Mouse (Mus musculus): ENCODE measurements around the gene Hist4h4. TPM values are rescaled to one million over a fixed set of nuclear protein-coding genes. Genes with fewer than 3 reads are reported as not detected.

Hist4h4 gene
- 10 to 100 TPM; 20.5 to 22.3 TPM for total RNA-seq (2021)

GRCm38 (mm10) chr6:136803739-136804633 lies at the start of gene Hist4h4:
TSS of gene Hist4h4 (minus strand) at chr6:136804415.
- peak; percentile 98 to 99 for DNase-seq
- intact Hi-C loops (cut with DNase I): loop anchor here (1.0 to 2.0 kb wide), 2 partner anchors 23 to 53 kb away; partner anchors contain the start of genes Art4 and BC049715

- DNase-seq: no peak
- intact Hi-C loops (cut with DNase I): no loop called here
These were observed 48.5 kb upstream of the Hist4h4 start for GRCm38 (mm10) chr6:136852762-136853161.

GRCm38 (mm10) chr6:136852348-136852747 lies 48.1 kb upstream of the Hist4h4 start:
- no peak for DNase-seq
- intact Hi-C loops (cut with DNase I): no loop called here

GRCm38 (mm10) chr6:136850267-136850666 lies 46.1 kb upstream of the Hist4h4 start:
- no peak for DNase-seq
- intact Hi-C loops (cut with DNase I): no loop called here

- DNase-seq: no peak
- intact Hi-C loops (cut with DNase I): no loop called here
These were observed 44.8 kb upstream of the Hist4h4 start for GRCm38 (mm10) chr6:136848971-136849370.

- DNase-seq: no peak
- intact Hi-C loops (cut with DNase I): no loop called here
These were observed 44.2 kb upstream of the Hist4h4 start for GRCm38 (mm10) chr6:136848399-136848798.

- peak; percentile 47 to 73 for DNase-seq
- intact Hi-C loops (cut with DNase I): no loop called here
These were observed 43.6 kb upstream of the Hist4h4 start for GRCm38 (mm10) chr6:136847790-136848189.

GRCm38 (mm10) chr6:136847267-136847666 lies 43.1 kb upstream of the Hist4h4 start:
- intact Hi-C loops (cut with DNase I): no loop called here

GRCm38 (mm10) chr6:136845706-136846480 lies 41.7 kb upstream of the Hist4h4 start:
- no peak for DNase-seq
- intact Hi-C loops (cut with DNase I): no loop called here

More at GRCm38 (mm10) chr6:136847267-136847666, 43.1 kb upstream of the Hist4h4 start:
- no peak for DNase-seq

- intact Hi-C loops (cut with DNase I): no loop called here
- no peak for DNase-seq
These were observed 40.7 kb upstream of the Hist4h4 start for GRCm38 (mm10) chr6:136844903-136845302.

- peak in 1 of 2 experiments; percentile 24 for DNase-seq
- intact Hi-C loops (cut with DNase I): no loop called here
These were observed 33.1 kb upstream of the Hist4h4 start for GRCm38 (mm10) chr6:136837323-136837722.

- intact Hi-C loops (cut with DNase I): no loop called here
- DNase-seq: peak in 1 of 2 experiments; percentile 16
These were observed 31.1 kb upstream of the Hist4h4 start, which contains the start of gene Smco3 for GRCm38 (mm10) chr6:136835352-136835751. TSS of gene Smco3 (minus strand) at chr6:136835452.

GRCm38 (mm10) chr6:136831712-136832111 lies 27.5 kb upstream of the Hist4h4 start:
- intact Hi-C loops (cut with DNase I): loop anchor here (2.0 kb wide), 1 partner anchor 25 kb away; the partner anchor contains the start of gene Art4
- DNase-seq: no peak

GRCm38 (mm10) chr6:136828681-136829080 lies 24.5 kb upstream of the Hist4h4 start:
- no peak for DNase-seq
- intact Hi-C loops (cut with DNase I): loop anchor here (10.0 kb wide), 1 partner anchor 906 kb away; the partner anchor contains the start of gene Strap

- intact Hi-C loops (cut with DNase I): loop anchor here (1.0 to 10.0 kb wide), 2 partner anchors 24 to 907 kb away; partner anchors contain the start of genes Hist4h4 and Strap
These were observed 23.8 kb upstream of the Hist4h4 start, which contains the start of gene Wbp11 for GRCm38 (mm10) chr6:136827881-136828561. TSS of gene Wbp11 (minus strand) at chr6:136828233.

GRCm38 (mm10) chr6:136827516-136827880 lies 23.3 kb upstream of the Hist4h4 start, which contains the start of gene BC049715:
TSS of gene BC049715 (plus strand) at chr6:136827626.
- no peak for DNase-seq
- intact Hi-C loops (cut with DNase I): loop anchor here (1.0 to 10.0 kb wide), 2 partner anchors 23 to 907 kb away; partner anchors contain the start of genes Hist4h4 and Strap

More at GRCm38 (mm10) chr6:136827881-136828561, 23.8 kb upstream of the Hist4h4 start, which contains the start of gene Wbp11:
- peak; percentile 98 for DNase-seq

GRCm38 (mm10) chr6:136827116-136827515 lies 22.9 kb upstream of the Hist4h4 start:
- intact Hi-C loops (cut with DNase I): loop anchor here (1.0 to 10.0 kb wide), 2 partner anchors 23 to 908 kb away; partner anchors contain the start of genes Hist4h4 and Strap
- no peak for DNase-seq

- no peak for DNase-seq
- intact Hi-C loops (cut with DNase I): loop anchor here (10.0 kb wide), 1 partner anchor 910 kb away; the partner anchor contains the start of gene Strap
These were observed 20.8 kb upstream of the Hist4h4 start for GRCm38 (mm10) chr6:136824987-136825386.

GRCm38 (mm10) chr6:136821086-136821485 lies 16.9 kb upstream of the Hist4h4 start:
- intact Hi-C loops (cut with DNase I): loop anchor here (10.0 kb wide), 1 partner anchor 914 kb away; the partner anchor contains the start of gene Strap
- no peak for DNase-seq

GRCm38 (mm10) chr6:136820381-136820780 lies 16.2 kb upstream of the Hist4h4 start:
- intact Hi-C loops (cut with DNase I): loop anchor here (10.0 kb wide), 1 partner anchor 914 kb away; the partner anchor contains the start of gene Strap

More at GRCm38 (mm10) chr6:136820381-136820780, 16.2 kb upstream of the Hist4h4 start:
- peak in 1 of 2 experiments; percentile 32 for DNase-seq
